Mouse (Mus musculus) CH12.LX (cell line): ENCODE data around the gene Mphosph10. TPM values are rescaled to one million over a fixed set of nuclear protein-coding genes. Genes with fewer than 3 reads are reported as not detected.

Source experiments
- polyA plus RNA-seq: library from polyadenylated mRNA; unstranded; fragments of >175 nt; gene quantifications from 2 replicates; pipeline ENCODE4 v1.2.1, GENCODE M21; 2012; ENCODE audit warnings: low read depth; ENCODE audit not compliant: insufficient read length
- total RNA-seq, 2 experiments: library from RNA; depleted of rRNA; stranded (reverse); fragments of 300-350 nt in 1 of 2; fragments of >200 nt in 1 of 2; gene quantifications; 2 replicates each; pipeline ENCODE4 v1.2.3; 2012 to 2014

The Mphosph10 gene
- total and polyA plus RNA-seq, 3 experiments, result 56.5 to 141 (median 107) TPM

Other genes starting within 250 kb of the Mphosph10 start
- 5.0 and 5.9 TPM in 2 replicates for gene Trpm1, start 238.4 kb downstream of the Mphosph10 start, total RNA-seq (2012; rRNA removed)
- gene Trpm1, start 238.4 kb downstream of the Mphosph10 start, total RNA-seq (2014; rRNA removed), result 5.9 and 6.1 TPM in 2 replicates
- gene Trpm1, start 238.4 kb downstream of the Mphosph10 start, polyA plus RNA-seq, result 10.7 and 12.5 TPM in 2 replicates
- gene Mtmr10, start 104.6 kb downstream of the Mphosph10 start, total RNA-seq (2012; rRNA removed), result 1.8 and 2.5 TPM in 2 replicates
- gene Mtmr10, start 104.6 kb downstream of the Mphosph10 start, total RNA-seq (2014; rRNA removed), result 1.8 and 2.1 TPM in 2 replicates
- gene Mtmr10, start 104.6 kb downstream of the Mphosph10 start, polyA plus RNA-seq, result 1.9 and 2.0 TPM in 2 replicates
- 4.6 and 5.2 TPM in 2 replicates for gene Fan1, start 18.2 kb downstream of the Mphosph10 start, total RNA-seq (2012; rRNA removed)
- 2.3 and 2.6 TPM in 2 replicates for gene Fan1, start 18.2 kb downstream of the Mphosph10 start, total RNA-seq (2014; rRNA removed)
- gene Fan1, start 18.2 kb downstream of the Mphosph10 start, polyA plus RNA-seq, result 3.0 and 3.6 TPM in 2 replicates
- 13.6 and 13.8 TPM in 2 replicates for gene Mcee, start 339 bp upstream of the Mphosph10 start, total RNA-seq (2012; rRNA removed)
- 13.9 and 15.4 TPM in 2 replicates for gene Mcee, start 339 bp upstream of the Mphosph10 start, total RNA-seq (2014; rRNA removed)
- 15.1 and 15.8 TPM in 2 replicates for gene Mcee, start 339 bp upstream of the Mphosph10 start, polyA plus RNA-seq
- 0.04 TPM in 1 of 2 replicates, not detected in the other for gene Apba2, start 109.4 kb upstream of the Mphosph10 start, total RNA-seq (2012; rRNA removed)
- not detected in 2 replicates for gene Apba2, start 109.4 kb upstream of the Mphosph10 start, total RNA-seq (2014; rRNA removed)
- gene Apba2, start 109.4 kb upstream of the Mphosph10 start, polyA plus RNA-seq, result 0.16 and 0.19 TPM in 2 replicates